Mouse (Mus musculus): Measurements from ENCODE around the gene Npas2.

DNA sequence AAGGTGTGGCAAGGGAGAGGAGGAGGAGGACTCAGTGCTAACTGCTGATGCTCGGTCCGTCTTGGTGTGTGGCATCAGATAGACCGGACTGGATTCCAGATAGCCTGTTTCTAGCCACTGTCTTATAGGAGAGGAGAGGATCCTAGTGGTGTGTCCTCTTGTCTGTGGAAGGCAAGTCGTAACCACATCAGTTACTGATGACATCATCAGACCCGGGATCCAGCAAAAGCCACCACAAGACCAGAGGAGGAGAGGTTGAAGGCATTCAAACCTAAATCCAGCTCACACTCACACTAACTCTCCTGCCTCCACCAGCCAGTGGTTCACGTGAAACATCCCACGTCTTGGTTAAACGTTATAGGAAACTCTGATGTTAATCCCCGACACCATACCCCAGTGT lies 62.5 kb downstream of the Npas2 start:
- TF ChIP-seq POLR2A (IDR thresholded peaks at IDR 0.05; ENCODE audit: insufficient read depth, low read depth, low read length) (no peak), CTCF (IDR thresholded peaks at IDR 0.05; ENCODE audit: insufficient read depth, low read depth, low read length) (no peak)
